Mouse (Mus musculus) myocyte (in vitro differentiated cells): Measurements from ENCODE around the gene Arpc4.

Experiments used
- CEBPB ChIP-seq: IDR thresholded peaks from 2 replicates; pipeline ENCODE4 v1.6.1; 2011; ENCODE audit warnings: mild to moderate bottlenecking, moderate library complexity; ENCODE audit not compliant: poor library complexity, insufficient read depth, severe bottlenecking
- E2F4 ChIP-seq: IDR thresholded peaks from one replicate; pipeline ENCODE4 v1.6.1; 2011; ENCODE audit warnings: mild to moderate bottlenecking, control low read depth, moderate library complexity; ENCODE audit not compliant: insufficient read depth
- MAX ChIP-seq: IDR thresholded peaks from one replicate; pipeline ENCODE4 v1.6.1; 2011; ENCODE audit warnings: low read depth, mild to moderate bottlenecking, control low read depth
- POLR2A ChIP-seq: IDR thresholded peaks from one replicate; pipeline ENCODE4 v1.6.1; 2011; ENCODE audit warnings: low read depth, mild to moderate bottlenecking, control low read depth, moderate library complexity; ENCODE audit not compliant: insufficient read length
- SRF ChIP-seq: IDR thresholded peaks from one replicate; pipeline ENCODE4 v1.6.1; 2011; ENCODE audit warnings: low read depth; ENCODE audit not compliant: control insufficient read depth, insufficient read length
- TCF12 ChIP-seq: IDR thresholded peaks from one replicate; pipeline ENCODE4 v1.6.1; 2011; ENCODE audit warnings: mild to moderate bottlenecking, control low read depth; ENCODE audit not compliant: poor library complexity, insufficient read depth, severe bottlenecking
- TCF3 ChIP-seq: IDR thresholded peaks from one replicate; pipeline ENCODE4 v1.6.1; 2011; ENCODE audit warnings: low read depth, control low read depth; ENCODE audit not compliant: insufficient read length
- USF1 ChIP-seq: IDR thresholded peaks from one replicate; pipeline ENCODE4 v1.6.1; 2011; ENCODE audit warnings: low read depth, mild to moderate bottlenecking, control low read depth, moderate library complexity

DNA sequence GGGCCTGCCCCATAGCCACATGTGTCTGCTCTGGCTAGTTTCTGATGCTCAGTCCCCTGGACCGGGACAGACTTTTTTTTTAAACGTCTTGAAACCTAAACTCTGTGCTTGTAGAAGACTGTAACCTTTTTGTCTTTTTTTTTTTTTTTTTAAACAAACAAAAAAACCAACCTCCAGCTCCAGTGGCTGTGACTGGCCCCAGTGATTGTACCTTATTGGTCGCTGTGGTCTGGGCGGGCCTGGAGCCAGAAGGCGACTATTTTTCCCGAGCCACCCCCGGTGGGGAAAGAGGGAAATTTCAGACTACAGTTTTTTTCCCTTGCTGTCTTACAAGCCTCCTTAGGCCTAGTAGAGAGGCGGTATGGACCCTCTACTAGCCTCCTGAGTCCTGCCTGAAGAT lies 11.0 kb downstream of the Arpc4 start, which contains the start of gene Ttll3:
- no peak for TF ChIP-seq MAX
- no peak for TF ChIP-seq SRF
- TF ChIP-seq TCF12, result no peak
- TF ChIP-seq POLR2A, result no peak
- TF ChIP-seq E2F4, result no peak
- no peak for TF ChIP-seq TCF3
- TF ChIP-seq USF1, result no peak
- TF ChIP-seq CEBPB, result no peak
